Mouse (Mus musculus): ENCODE measurements around the gene Psen1. TPM values are rescaled to one million over a fixed set of nuclear protein-coding genes. Genes with fewer than 3 reads are reported as not detected.

Gene Psen1
- total and polyA plus RNA-seq, 3 experiments = 28.4 to 61.1 (median 45.8) TPM

GRCm38 (mm10) chr12:83763311-83764043 lies 75.5 kb downstream of the Psen1 start, which contains the start of gene Papln:
Gene Papln (plus strand): TSS chr12:83763634.
- dilution Hi-C loops (cut with MboI; ENCODE audit: extremely low pct_ligation_motif_present, extremely low pct_unique_long_range_greater_than_20kb, low sequenced_read_pairs) = no loop called here
- no peak within 1 kb of the TSS for H3K27ac ChIP-seq (ENCODE audit: insufficient read depth, low read depth)
- H3K9ac ChIP-seq (ENCODE audit: insufficient read depth, low read depth) = no peak within 1 kb of the TSS; the same call in 1 of the 2 replicates
- DNase-seq (ENCODE audit: extremely low read depth) = no peak
- in situ Hi-C loops (cut with MboI; ENCODE audit: low pct_ligation_motif_present, low pct_unique_long_range_greater_than_20kb, low sequenced_read_pairs) = loop anchor here (25.0 kb wide), 1 partner anchor 651 kb away; no protein-coding TSS in a partner anchor
- no peaks in the 10 kb centered on the region for H3K9me3 ChIP-seq (replicated peaks; ENCODE audit: low read length)
- no peak within 1 kb of the TSS for H3K4me3 ChIP-seq (replicated peaks in 1 of 3; ENCODE audit: low read depth in 2 of 3, low read length in 2 of 3, poor library complexity in 1 of 3)
- no peaks in the 10 kb centered on the region for H3K36me3 ChIP-seq (replicated peaks in 1 of 2; ENCODE audit: control insufficient read depth in 1 of 2, insufficient read depth in 1 of 2, low read length in 1 of 2)
- H3K4me2 ChIP-seq (ENCODE audit: insufficient read depth, low read depth, poor library complexity, severe bottlenecking) = peak within 1 kb of the TSS; percentile 21; the same call in 1 of the 2 replicates
- TF ChIP-seq JUND (conservative IDR thresholded peaks at IDR 0.05; ENCODE audit: low read depth, low read length) = no peak
- no peak for TF ChIP-seq ZC3H11A (IDR thresholded peaks at IDR 0.05; ENCODE audit: low read depth, low read length)
- no peak for TF ChIP-seq EP300 (IDR thresholded peaks at IDR 0.05; ENCODE audit: low read length)
- TF ChIP-seq MYC (IDR thresholded peaks at IDR 0.05; ENCODE audit: low read depth, low read length) = no peak
- no peak for TF ChIP-seq IRF4 (IDR thresholded peaks at IDR 0.05; ENCODE audit: low read depth, low read length)
- no peak for TF ChIP-seq USF1 (IDR thresholded peaks at IDR 0.05; ENCODE audit: low read depth, low read length)
- no peak for TF ChIP-seq CHD2 (IDR thresholded peaks at IDR 0.05; ENCODE audit: low read length)
- no peak for TF ChIP-seq POLR2AphosphoS2 (IDR thresholded peaks at IDR 0.05; ENCODE audit: low read depth, low read length)
- no peak for TF ChIP-seq JUN (IDR thresholded peaks at IDR 0.05; ENCODE audit: insufficient read depth, low read depth, low read length)
- TF ChIP-seq UBTF (IDR thresholded peaks at IDR 0.05; ENCODE audit: low read depth, low read length) = no peak
- no peak for TF ChIP-seq NRF1 (IDR thresholded peaks at IDR 0.05; ENCODE audit: low read depth, low read length)
- TF ChIP-seq CHD1 (IDR thresholded peaks at IDR 0.05; ENCODE audit: low read depth, low read length) = no peak
- no peak for TF ChIP-seq NELFE (IDR thresholded peaks at IDR 0.05; ENCODE audit: low read depth, low read length)
- no peak for TF ChIP-seq CTCF (conservative IDR thresholded peaks at IDR 0.05 in 1 of 2, IDR thresholded peaks at IDR 0.05 in 1 of 2; ENCODE audit: low read depth in 2 of 2, low read length in 2 of 2)
- TF ChIP-seq ELF1 (IDR thresholded peaks at IDR 0.05; ENCODE audit: low read depth, low read length) = no peak
- TF ChIP-seq ZKSCAN1 (IDR thresholded peaks at IDR 0.05; ENCODE audit: borderline replicate concordance, low read depth, low read length) = no peak
- TF ChIP-seq MEF2A (IDR thresholded peaks at IDR 0.05; ENCODE audit: borderline replicate concordance, low read depth, low read length) = no peak
- no peak for TF ChIP-seq SMC3 (IDR thresholded peaks at IDR 0.05; ENCODE audit: low read depth, low read length)
- no peak for TF ChIP-seq MAFK (IDR thresholded peaks at IDR 0.05; ENCODE audit: insufficient replicate concordance, low read length)
- no peaks in the 10 kb centered on the region for H3K79me2 ChIP-seq (replicated peaks; ENCODE audit: control insufficient read depth, extremely low read depth, insufficient read depth, poor library complexity, severe bottlenecking)
- H3K27me3 ChIP-seq (replicated peaks) = no peaks in the 10 kb centered on the region
- H3K4me1 ChIP-seq (ENCODE audit: control insufficient read depth in 1 of 2, insufficient read depth in 2 of 2) = peaks cover 0 to 12% of the 10 kb centered on the region in 2 experiments; a peak in 3 of 4 replicates

DNA sequence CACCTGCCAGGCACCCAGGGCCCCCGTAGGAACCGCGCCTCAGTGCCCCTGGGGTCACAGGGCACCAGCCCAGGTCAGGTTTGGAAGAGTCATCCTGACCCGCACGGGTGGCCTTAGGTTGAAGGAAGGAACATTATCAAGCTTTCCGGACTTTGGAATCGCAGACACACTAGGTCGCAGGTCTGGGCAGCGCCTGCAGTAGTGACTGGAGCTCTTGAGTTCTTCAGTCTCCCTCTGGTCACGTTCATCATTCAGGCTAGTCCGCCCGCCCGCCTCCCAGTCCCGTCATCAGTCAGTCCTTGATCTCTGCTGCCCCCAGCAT lies 76.1 kb downstream of the Psen1 start:
- Histone ChIP-seq H3K36me3 (replicated peaks in 1 of 2; ENCODE audit: control insufficient read depth in 1 of 2, insufficient read depth in 1 of 2, low read length in 1 of 2) (no peaks in the 10 kb centered on the region), H3K4me2 (ENCODE audit: insufficient read depth, low read depth, poor library complexity, severe bottlenecking) (no peak overlapping the region), H3K79me2 (replicated peaks; ENCODE audit: control insufficient read depth, extremely low read depth, insufficient read depth, poor library complexity, severe bottlenecking) (no peaks in the 10 kb centered on the region), H3K27me3 (replicated peaks) (no peaks in the 10 kb centered on the region), H3K9me3 (replicated peaks; ENCODE audit: low read length) (no peaks in the 10 kb centered on the region), H3K4me3 (replicated peaks in 1 of 3; ENCODE audit: low read depth in 2 of 3, low read length in 2 of 3, poor library complexity in 1 of 3) (no peak overlapping the region), H3K4me1 (ENCODE audit: control insufficient read depth in 1 of 2, insufficient read depth in 2 of 2) (peaks cover 0 to 12% of the 10 kb centered on the region in 2 experiments; a peak in 3 of 4 replicates), H3K27ac (ENCODE audit: insufficient read depth, low read depth) (no peak overlapping the region), H3K9ac (ENCODE audit: insufficient read depth, low read depth) (no peak overlapping the region)
- no peak for TF ChIP-seq USF2 (conservative IDR thresholded peaks at IDR 0.05; ENCODE audit: low read depth, low read length)
- TF ChIP-seq MYC (IDR thresholded peaks at IDR 0.05; ENCODE audit: low read depth, low read length) = no peak
- no peak for TF ChIP-seq SMC3 (IDR thresholded peaks at IDR 0.05; ENCODE audit: low read depth, low read length)
- TF ChIP-seq NRF1 (IDR thresholded peaks at IDR 0.05; ENCODE audit: low read depth, low read length) = no peak
- TF ChIP-seq CHD2 (IDR thresholded peaks at IDR 0.05; ENCODE audit: low read length) = no peak
- no peak for TF ChIP-seq CHD1 (IDR thresholded peaks at IDR 0.05; ENCODE audit: low read depth, low read length)
- no peak for TF ChIP-seq IRF4 (IDR thresholded peaks at IDR 0.05; ENCODE audit: low read depth, low read length)
- TF ChIP-seq POLR2A (IDR thresholded peaks at IDR 0.05; ENCODE audit: low read depth, low read length) = no peak
- TF ChIP-seq HCFC1 (IDR thresholded peaks at IDR 0.05; ENCODE audit: low read depth, low read length) = no peak
- TF ChIP-seq RCOR1 (conservative IDR thresholded peaks at IDR 0.05; ENCODE audit: low read depth, low read length) = no peak
- no peak for TF ChIP-seq ZMIZ1 (IDR thresholded peaks at IDR 0.05; ENCODE audit: low read depth, low read length)
- TF ChIP-seq ZC3H11A (IDR thresholded peaks at IDR 0.05; ENCODE audit: low read depth, low read length) = no peak
- dilution Hi-C loops (cut with MboI; ENCODE audit: extremely low pct_ligation_motif_present, extremely low pct_unique_long_range_greater_than_20kb, low sequenced_read_pairs) (no loop called here), in situ Hi-C loops (cut with MboI; ENCODE audit: low pct_ligation_motif_present, low pct_unique_long_range_greater_than_20kb, low sequenced_read_pairs) (loop anchor here (25.0 kb wide), 1 partner anchor 652 kb away; no protein-coding TSS in a partner anchor)
- no peak for DNase-seq (ENCODE audit: extremely low read depth)

Data from CH12.LX (cell line).